Mouse (Mus musculus): ENCODE results near the gene Olfr1437. TPM values are rescaled to one million over a fixed set of nuclear protein-coding genes. Genes with fewer than 3 reads are reported as not detected.
"Not testable (repeated sequence)": the region's sequence is repeated elsewhere in the genome, so short reads cannot be mapped to it uniquely, and the experiment has no call there.

Olfr1437 gene
- polyA plus RNA-seq (2012; rRNA removed): not detected in 2 replicates

DNA sequence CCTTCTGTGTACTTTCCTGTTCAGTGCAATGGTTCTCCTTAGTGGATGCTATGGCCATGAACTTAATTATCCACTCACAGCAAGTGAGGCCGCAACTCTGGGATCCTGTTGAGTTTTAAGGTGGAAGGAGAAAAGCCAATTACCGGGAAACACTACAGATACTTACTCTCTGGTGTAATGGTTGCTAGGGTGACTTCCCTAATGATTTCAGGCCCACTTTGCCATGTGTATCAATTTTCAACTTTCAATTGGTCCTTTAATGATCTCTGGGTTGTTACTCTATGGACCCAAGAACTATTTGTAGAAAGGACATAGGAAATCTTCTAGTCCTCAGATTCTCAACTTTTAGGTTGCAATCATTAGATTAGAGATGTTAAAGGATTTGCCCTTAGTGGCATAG is at the start of gene Olfr1437:
Gene Olfr1437 (minus strand): TSS at position 101 of the 400 bp plus-strand sequence.
- no peak for DNase-seq
- WGBS: 82% methylated on average over 2 of the region's 2 CpGs

DNA sequence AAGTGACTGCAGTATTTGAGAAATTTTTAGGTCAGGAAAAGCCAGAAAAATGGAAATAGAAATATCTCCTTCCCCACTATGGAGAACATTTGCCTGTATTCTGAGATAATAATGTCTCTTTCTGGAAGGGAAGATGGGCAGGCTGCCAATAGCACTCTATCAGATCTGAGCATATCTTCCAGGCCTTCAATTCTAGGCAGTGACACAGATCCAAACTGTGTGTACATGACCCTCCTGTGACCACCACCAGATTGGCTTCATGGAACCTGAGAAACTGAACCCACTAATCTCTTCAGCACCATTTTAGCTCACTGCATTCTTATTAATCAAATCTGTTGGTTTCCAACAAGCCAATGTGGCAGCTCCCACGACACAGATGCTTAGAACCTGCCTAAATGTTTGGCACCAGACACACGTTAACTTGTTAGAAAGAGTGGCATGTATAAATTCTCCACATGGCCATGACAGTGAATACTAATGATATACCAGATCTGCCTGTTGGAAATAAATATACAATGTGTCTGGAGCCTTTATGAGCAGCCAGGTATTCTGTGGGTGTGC is 49.6 kb upstream of the Olfr1437 start:
- Histone ChIP-seq H3K4me3 (ENCODE audit: control insufficient read depth, insufficient read depth, low read length) (no peak overlapping the region), H3K27ac (ENCODE audit: control insufficient read depth, insufficient read depth, low read length) (no peak overlapping the region), H3K4me1 (replicated peaks; ENCODE audit: control insufficient read depth, insufficient read depth, low read length) (no peaks in the 10 kb centered on the region), H3K27me3 (ENCODE audit: control insufficient read depth, insufficient read depth, low read length) (no peaks in the 10 kb centered on the region), H3K36me3 (ENCODE audit: control insufficient read depth, insufficient read depth, low read length) (no peaks in the 10 kb centered on the region)
- WGBS: 76% methylated on average over 2 of the region's 2 CpGs
- no peak for DNase-seq
- TF ChIP-seq POLR2A (IDR thresholded peaks at IDR 0.05; ENCODE audit: control insufficient read depth, extremely low read depth, insufficient read depth, low read length, poor library complexity): no peak
- TF ChIP-seq CTCF (IDR thresholded peaks at IDR 0.05; ENCODE audit: borderline replicate concordance, control insufficient read depth, extremely low read depth, insufficient read depth, low read length, poor library complexity): no peak

More for the DNA sequence above, at the start of gene Olfr1437:
- Histone ChIP-seq H3K27me3 (ENCODE audit: control insufficient read depth, insufficient read depth, low read length) (no peaks in the 10 kb centered on the region), H3K4me1 (replicated peaks; ENCODE audit: control insufficient read depth, insufficient read depth, low read length) (no peaks in the 10 kb centered on the region), H3K4me3 (ENCODE audit: control insufficient read depth, insufficient read depth, low read length) (no peak within 1 kb of the TSS), H3K27ac (ENCODE audit: control insufficient read depth, insufficient read depth, low read length) (no peak within 1 kb of the TSS), H3K36me3 (ENCODE audit: control insufficient read depth, insufficient read depth, low read length) (no peaks in the 10 kb centered on the region)
- TF ChIP-seq CTCF (IDR thresholded peaks at IDR 0.05; ENCODE audit: borderline replicate concordance, control insufficient read depth, extremely low read depth, insufficient read depth, low read length, poor library complexity): no peak
- no peak for TF ChIP-seq POLR2A (IDR thresholded peaks at IDR 0.05; ENCODE audit: control insufficient read depth, extremely low read depth, insufficient read depth, low read length, poor library complexity)

DNA sequence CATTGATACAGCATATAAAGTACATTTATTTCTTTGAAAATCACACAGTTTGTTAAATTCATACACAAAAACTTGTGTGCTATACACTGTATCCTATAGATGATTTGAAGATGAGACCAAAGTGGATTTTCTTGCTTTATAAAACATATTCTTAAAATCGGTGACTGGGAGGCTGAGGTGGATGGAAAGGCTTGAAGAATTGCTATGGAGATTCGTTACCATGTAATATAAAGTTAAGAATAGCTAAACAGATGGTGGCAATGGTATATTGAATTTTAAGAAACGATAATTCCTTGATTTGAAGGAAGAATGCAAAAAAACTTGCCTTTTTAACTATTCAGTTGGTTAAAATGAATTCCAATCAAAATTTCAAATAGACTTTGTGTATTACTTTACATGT is 48.1 kb upstream of the Olfr1437 start:
- Histone ChIP-seq H3K27ac (ENCODE audit: control insufficient read depth, insufficient read depth, low read length) (no peak overlapping the region), H3K4me3 (ENCODE audit: control insufficient read depth, insufficient read depth, low read length) (no peak overlapping the region), H3K36me3 (ENCODE audit: control insufficient read depth, insufficient read depth, low read length) (no peaks in the 10 kb centered on the region), H3K27me3 (ENCODE audit: control insufficient read depth, insufficient read depth, low read length) (no peaks in the 10 kb centered on the region), H3K4me1 (replicated peaks; ENCODE audit: control insufficient read depth, insufficient read depth, low read length) (no peaks in the 10 kb centered on the region)
- 80% methylated on average over 3 of the region's 3 CpGs for WGBS
- TF ChIP-seq POLR2A (IDR thresholded peaks at IDR 0.05; ENCODE audit: control insufficient read depth, extremely low read depth, insufficient read depth, low read length, poor library complexity) (no peak), CTCF (IDR thresholded peaks at IDR 0.05; ENCODE audit: borderline replicate concordance, control insufficient read depth, extremely low read depth, insufficient read depth, low read length, poor library complexity) (no peak)
- DNase-seq: no peak

DNA sequence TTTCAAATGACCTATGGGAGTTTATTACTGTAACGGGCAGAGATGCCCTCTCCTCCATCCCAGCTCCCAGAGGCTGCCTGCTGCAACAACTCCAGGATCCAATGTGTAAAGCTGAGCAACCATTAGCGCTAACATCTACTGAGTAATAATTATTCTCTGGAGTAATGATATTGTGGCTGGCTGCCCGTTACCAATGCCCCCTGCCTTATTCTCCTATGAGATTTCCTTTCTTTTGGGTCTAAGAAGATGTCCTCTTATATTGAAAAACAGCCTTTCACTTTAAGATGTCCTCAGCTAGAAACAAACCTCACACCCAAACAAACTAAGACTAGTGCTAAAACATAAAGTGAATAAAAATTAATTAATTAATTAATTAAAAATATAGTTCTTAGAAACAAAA is 10.9 kb upstream of the Olfr1437 start, which contains the start of gene Olfr1438-ps1:
Gene Olfr1438-ps1 (minus strand): TSS at position 101 of the 400 bp plus-strand sequence.
- WGBS: 85% methylated on average over 3 of the region's 3 CpGs
- no peak for DNase-seq
- no peak within 1 kb of the TSS for H3K4me3 ChIP-seq (ENCODE audit: control insufficient read depth, insufficient read depth, low read length)
- no peak for TF ChIP-seq CTCF (IDR thresholded peaks at IDR 0.05; ENCODE audit: borderline replicate concordance, control insufficient read depth, extremely low read depth, insufficient read depth, low read length, poor library complexity)
- H3K27ac ChIP-seq (ENCODE audit: control insufficient read depth, insufficient read depth, low read length): no peak within 1 kb of the TSS
- H3K4me1 ChIP-seq (replicated peaks; ENCODE audit: control insufficient read depth, insufficient read depth, low read length): no peaks in the 10 kb centered on the region
- H3K27me3 ChIP-seq (ENCODE audit: control insufficient read depth, insufficient read depth, low read length): no peaks in the 10 kb centered on the region
- no peaks in the 10 kb centered on the region for H3K36me3 ChIP-seq (ENCODE audit: control insufficient read depth, insufficient read depth, low read length)

DNA sequence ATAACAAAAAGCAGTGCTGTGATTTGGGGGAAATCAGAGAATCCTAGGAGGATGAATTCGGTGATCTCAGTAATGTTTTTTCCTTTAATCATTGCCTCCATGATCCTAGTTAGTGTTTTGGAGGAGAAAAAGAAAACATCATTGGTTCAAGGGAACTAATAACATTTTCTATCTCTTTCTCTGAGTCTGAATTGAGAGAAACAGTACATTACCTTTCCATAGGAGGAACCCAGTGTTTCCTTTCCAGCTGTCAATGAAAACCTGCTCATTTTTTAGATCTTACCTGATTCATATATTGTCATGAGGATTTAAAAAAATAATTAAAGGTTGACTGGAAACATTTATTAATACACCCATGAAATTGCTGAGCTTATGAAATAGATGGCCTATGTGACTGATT is 25.9 kb downstream of the Olfr1437 start, which contains the start of gene Olfr1436:
Gene Olfr1436 (minus strand): TSS at position 101 of the 400 bp plus-strand sequence.
- H3K36me3 ChIP-seq (ENCODE audit: control insufficient read depth, insufficient read depth, low read length); H3K4me1 ChIP-seq (replicated peaks; ENCODE audit: control insufficient read depth, insufficient read depth, low read length); DNase-seq; H3K27ac ChIP-seq (ENCODE audit: control insufficient read depth, insufficient read depth, low read length); H3K4me3 ChIP-seq (ENCODE audit: control insufficient read depth, insufficient read depth, low read length); H3K27me3 ChIP-seq (ENCODE audit: control insufficient read depth, insufficient read depth, low read length): not testable (repeated sequence)
- 79% methylated on average over 1 of the region's 1 CpGs for WGBS

DNA sequence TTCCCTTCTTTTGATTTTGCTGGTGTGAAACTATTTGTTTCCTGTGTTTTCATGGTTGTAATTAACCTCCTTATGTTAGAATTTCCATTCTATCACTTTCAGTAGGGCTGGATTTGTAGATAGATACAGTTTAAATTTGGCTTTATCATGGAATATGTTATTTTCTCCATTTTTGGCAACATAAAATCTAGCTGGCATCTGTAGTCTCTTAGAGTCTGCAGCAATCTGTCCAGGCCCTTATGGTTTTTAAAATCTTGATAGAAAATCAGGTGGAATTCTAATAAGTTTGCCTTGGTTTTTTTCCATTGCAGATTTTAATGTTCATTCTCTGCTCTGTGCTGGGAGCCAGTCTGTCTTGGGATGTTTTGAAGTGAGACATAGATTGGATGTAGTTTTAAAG is 31.9 kb downstream of the Olfr1437 start:
- Histone ChIP-seq H3K27me3 (ENCODE audit: control insufficient read depth, insufficient read depth, low read length) (no peaks in the 10 kb centered on the region), H3K4me3 (ENCODE audit: control insufficient read depth, insufficient read depth, low read length) (no peak overlapping the region), H3K27ac (ENCODE audit: control insufficient read depth, insufficient read depth, low read length) (no peak overlapping the region), H3K36me3 (ENCODE audit: control insufficient read depth, insufficient read depth, low read length) (no peaks in the 10 kb centered on the region), H3K4me1 (replicated peaks; ENCODE audit: control insufficient read depth, insufficient read depth, low read length) (no peaks in the 10 kb centered on the region)
- TF ChIP-seq CTCF (IDR thresholded peaks at IDR 0.05; ENCODE audit: borderline replicate concordance, control insufficient read depth, extremely low read depth, insufficient read depth, low read length, poor library complexity) (no peak), POLR2A (IDR thresholded peaks at IDR 0.05; ENCODE audit: control insufficient read depth, extremely low read depth, insufficient read depth, low read length, poor library complexity) (no peak)
- no peak for DNase-seq

DNA sequence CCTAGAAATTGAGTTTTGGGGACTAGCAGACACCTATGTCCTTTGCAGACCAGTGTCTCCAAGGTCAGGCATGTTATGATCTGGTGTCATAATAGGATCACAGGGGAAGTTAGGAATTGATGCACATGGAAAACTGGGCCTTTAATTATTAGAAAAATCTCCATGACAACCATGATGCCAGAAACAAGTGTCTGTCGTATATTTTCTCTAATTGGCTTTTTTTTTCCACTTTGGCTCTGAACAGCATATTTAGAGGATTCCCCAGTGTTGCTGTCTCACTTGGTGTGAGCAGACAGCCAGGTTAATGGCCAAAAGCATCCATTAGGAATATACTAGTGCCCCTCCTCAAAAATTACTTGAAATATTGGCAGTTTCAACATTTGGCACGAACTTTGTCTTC is 45.3 kb downstream of the Olfr1437 start, which contains the start of gene Olfr1434:
Gene Olfr1434 (plus strand): TSS at position 301 of the 400 bp plus-strand sequence.
- H3K36me3 ChIP-seq (ENCODE audit: control insufficient read depth, insufficient read depth, low read length): no peaks in the 10 kb centered on the region
- 73% methylated on average over 2 of the region's 2 CpGs for WGBS
- no peak within 1 kb of the TSS for H3K27ac ChIP-seq (ENCODE audit: control insufficient read depth, insufficient read depth, low read length)
- H3K27me3 ChIP-seq (ENCODE audit: control insufficient read depth, insufficient read depth, low read length): no peaks in the 10 kb centered on the region
- no peak for TF ChIP-seq POLR2A (IDR thresholded peaks at IDR 0.05; ENCODE audit: control insufficient read depth, extremely low read depth, insufficient read depth, low read length, poor library complexity)
- TF ChIP-seq CTCF (IDR thresholded peaks at IDR 0.05; ENCODE audit: borderline replicate concordance, control insufficient read depth, extremely low read depth, insufficient read depth, low read length, poor library complexity): no peak
- no peaks in the 10 kb centered on the region for H3K4me1 ChIP-seq (replicated peaks; ENCODE audit: control insufficient read depth, insufficient read depth, low read length)
- no peak for DNase-seq
- no peak within 1 kb of the TSS for H3K4me3 ChIP-seq (ENCODE audit: control insufficient read depth, insufficient read depth, low read length)

Other genes starting within 250 kb of the Olfr1437 start
- not detected in 2 replicates for gene Olfr1425, start 247.4 kb downstream of the Olfr1437 start, polyA plus RNA-seq (2012; rRNA removed)
- not detected in 2 replicates for gene Olfr1426, start 233.1 kb downstream of the Olfr1437 start, polyA plus RNA-seq (2012; rRNA removed)
- not detected in 2 replicates for gene Olfr1427, start 221.8 kb downstream of the Olfr1437 start, polyA plus RNA-seq (2012; rRNA removed)
- gene Olfr1428, start 209.2 kb downstream of the Olfr1437 start, polyA plus RNA-seq (2012; rRNA removed): not detected in 2 replicates
- gene Olfr76, start 201.9 kb downstream of the Olfr1437 start, polyA plus RNA-seq (2012; rRNA removed): 0.12 TPM in 1 of 2 replicates, not detected in the other
- not detected in 2 replicates for gene Olfr1555-ps1, start 155.0 kb downstream of the Olfr1437 start, polyA plus RNA-seq (2012; rRNA removed)
- not detected in 2 replicates for gene Olfr1431, start 124.5 kb downstream of the Olfr1437 start, polyA plus RNA-seq (2012; rRNA removed)
- not detected in 2 replicates for gene Olfr1432, start 92.5 kb downstream of the Olfr1437 start, polyA plus RNA-seq (2012; rRNA removed)
- gene Olfr262, start 83.4 kb downstream of the Olfr1437 start, polyA plus RNA-seq (2012; rRNA removed): not detected in 2 replicates
- gene Olfr235, start 64.1 kb downstream of the Olfr1437 start, polyA plus RNA-seq (2012; rRNA removed): not detected in 2 replicates
- gene Olfr1434, start 45.2 kb downstream of the Olfr1437 start, polyA plus RNA-seq (2012; rRNA removed): not detected in 2 replicates
- not detected in 2 replicates for gene Olfr1436, start 26.0 kb downstream of the Olfr1437 start, polyA plus RNA-seq (2012; rRNA removed)
- not detected in 2 replicates for gene Olfr1438-ps1, start 10.8 kb upstream of the Olfr1437 start, polyA plus RNA-seq (2012; rRNA removed)
- gene Olfr1440, start 62.2 kb upstream of the Olfr1437 start, polyA plus RNA-seq (2012; rRNA removed): not detected in 2 replicates
- gene Olfr1441, start 92.3 kb upstream of the Olfr1437 start, polyA plus RNA-seq (2012; rRNA removed): not detected in 2 replicates
- 0.03 TPM in 1 of 2 replicates, not detected in the other for gene Pfpl, start 102.8 kb upstream of the Olfr1437 start, polyA plus RNA-seq (2012; rRNA removed)
- gene Mpeg1, start 135.7 kb upstream of the Olfr1437 start, polyA plus RNA-seq (2012; rRNA removed): 24.0 and 34.0 TPM in 2 replicates
- 5.6 and 6.3 TPM in 2 replicates for gene Dtx4, start 176.4 kb upstream of the Olfr1437 start, polyA plus RNA-seq (2012; rRNA removed)
- 4.4 and 4.9 TPM in 2 replicates for gene Fam111a, start 220.6 kb upstream of the Olfr1437 start, polyA plus RNA-seq (2012; rRNA removed)